Mouse (Mus musculus): ENCODE results near the gene Foxk1. TPM values are rescaled to one million over a fixed set of nuclear protein-coding genes. Genes with fewer than 3 reads are reported as not detected.

The Foxk1 gene
- total and polyA plus RNA-seq, 3 experiments = 8.2 to 20.2 TPM; not detected in 1

DNA sequence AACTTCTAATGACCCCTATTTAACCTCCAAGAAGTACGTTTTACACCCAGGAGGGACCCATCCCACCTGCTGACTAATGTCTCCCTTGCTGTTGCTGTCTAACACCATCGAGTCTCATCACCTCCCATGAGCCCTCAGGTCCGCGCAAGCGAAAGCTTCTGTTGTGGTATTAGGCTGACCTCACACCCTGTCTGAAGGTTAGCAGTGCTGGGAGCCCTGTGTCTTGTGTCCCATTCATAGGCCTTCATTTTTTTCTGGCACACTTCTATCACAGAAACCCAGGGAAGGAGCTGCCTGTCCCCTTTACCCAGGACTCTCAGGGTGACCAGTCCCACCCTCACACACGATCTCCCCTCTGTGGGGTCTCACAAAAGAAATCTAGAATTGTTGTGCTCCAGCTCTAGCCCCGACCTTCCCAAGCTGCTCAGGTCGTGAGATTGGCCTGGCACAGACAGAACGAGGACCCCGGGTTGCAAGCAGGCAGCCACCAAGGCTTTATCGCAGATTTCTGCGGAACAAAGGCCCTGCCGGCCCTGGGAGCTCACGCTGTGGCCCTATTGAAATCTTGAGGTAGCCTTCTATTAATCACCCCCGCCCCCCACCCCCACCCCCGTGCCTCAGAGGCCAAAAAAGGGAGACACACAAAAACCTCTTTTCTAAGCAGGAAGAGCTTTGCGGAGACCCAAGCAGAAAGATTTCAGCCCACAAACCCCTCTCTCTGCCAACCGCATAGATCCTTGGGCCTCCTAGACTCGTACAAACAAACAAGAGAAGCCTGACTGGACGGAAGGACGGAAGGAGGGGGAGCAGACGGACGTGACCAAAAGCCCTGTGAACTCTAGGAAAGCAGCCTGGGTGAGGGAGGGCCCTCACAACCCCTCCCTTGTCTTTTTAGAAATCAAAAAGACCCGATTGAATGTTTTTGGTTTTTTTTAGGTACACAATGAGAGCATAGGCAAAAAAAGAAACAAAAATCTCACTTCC, 29.8 kb upstream of the Foxk1 start:
- no peak overlapping the region for H3K27ac ChIP-seq (ENCODE audit: control insufficient read depth, low read depth, low read length)
- no peak for DNase-seq (ENCODE audit: low read depth, low spot score)
- no peak overlapping the region for H3K4me3 ChIP-seq (ENCODE audit: control insufficient read depth in 1 of 2, insufficient read depth in 1 of 2, low read depth in 2 of 2, low read length in 2 of 2)

DNA sequence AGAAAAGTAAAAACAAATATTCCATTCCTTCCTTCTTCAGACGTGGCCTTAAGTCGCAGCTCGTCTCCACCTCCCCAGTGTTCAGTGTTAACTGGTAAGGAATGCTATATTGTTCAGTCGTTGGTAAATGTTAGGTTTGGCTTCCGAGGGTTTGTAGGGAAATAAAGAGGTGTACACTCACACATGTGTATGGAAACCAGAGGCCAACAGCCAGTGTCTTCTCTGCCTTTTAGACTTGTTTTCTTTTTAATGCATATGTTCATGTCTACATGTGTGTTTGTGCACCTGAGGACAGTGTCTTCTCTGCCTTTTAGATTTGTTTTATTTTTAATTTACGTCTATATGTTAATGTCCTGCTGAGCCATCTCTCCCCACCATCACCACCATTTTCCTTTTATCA, 29.1 kb upstream of the Foxk1 start:
- H3K27ac ChIP-seq (ENCODE audit: control insufficient read depth, low read depth, low read length) = no peak overlapping the region
- H3K4me1 ChIP-seq (ENCODE audit: control insufficient read depth in 1 of 2, insufficient read depth in 2 of 2, low read length in 2 of 2) = peaks cover 0 to 14% of the 10 kb centered on the region in 2 experiments; a peak in 3 of 4 replicates
- no peak overlapping the region for H3K9ac ChIP-seq (ENCODE audit: control insufficient read depth, low read depth, low read length, poor library complexity, severe bottlenecking)
- H3K27me3 ChIP-seq (ENCODE audit: control insufficient read depth in 1 of 2, insufficient read depth in 2 of 2, low read length in 2 of 2) = no peaks in the 10 kb centered on the region
- H3K36me3 ChIP-seq (ENCODE audit: control insufficient read depth in 1 of 2, insufficient read depth in 2 of 2, low read length in 2 of 2) = peaks cover 0 to 9% of the 10 kb centered on the region in 2 experiments; a peak in 2 of 4 replicates
- DNase-seq (ENCODE audit: low read depth, low spot score) = no peak
- peaks cover 3% of the 10 kb centered on the region for H3K79me2 ChIP-seq (ENCODE audit: control insufficient read depth, insufficient read depth, low read length, poor library complexity)
- H3K4me3 ChIP-seq (ENCODE audit: control insufficient read depth in 1 of 2, insufficient read depth in 1 of 2, low read depth in 2 of 2, low read length in 2 of 2) = no peak overlapping the region
- TF ChIP-seq MAZ (IDR thresholded peaks at IDR 0.05; ENCODE audit: low read depth, low read length) (no peak), UBTF (IDR thresholded peaks at IDR 0.05; ENCODE audit: borderline replicate concordance, insufficient read depth, low read depth, low read length) (no peak), KAT2A (conservative IDR thresholded peaks at IDR 0.05; ENCODE audit: low read depth, low read length) (no peak), POLR2A (IDR thresholded peaks at IDR 0.05; ENCODE audit: control insufficient read depth in 1 of 2, insufficient read depth in 1 of 2, low read depth in 1 of 2, low read length in 2 of 2, poor library complexity in 1 of 2) (no peak), ZKSCAN1 (IDR thresholded peaks at IDR 0.05; ENCODE audit: low read depth, low read length) (no peak), MYB (IDR thresholded peaks at IDR 0.05; ENCODE audit: low read depth, low read length) (no peak), RAD21 (IDR thresholded peaks at IDR 0.05; ENCODE audit: low read depth, low read length) (no peak), ZNF384 (IDR thresholded peaks at IDR 0.05; ENCODE audit: low read depth, low read length) (no peak), ZMIZ1 (IDR thresholded peaks at IDR 0.05; ENCODE audit: low read depth, low read length) (no peak), MAX (IDR thresholded peaks at IDR 0.05; ENCODE audit: low read length) (no peak), ELF1 (IDR thresholded peaks at IDR 0.05; ENCODE audit: low read depth, low read length) (no peak), MYC (IDR thresholded peaks at IDR 0.05; ENCODE audit: low read depth, low read length) (no peak), HCFC1 (IDR thresholded peaks at IDR 0.05; ENCODE audit: low read depth, low read length) (no peak), POLR2AphosphoS5 (IDR thresholded peaks at IDR 0.05; ENCODE audit: borderline replicate concordance, low read depth, low read length) (no peak)
- H3K9me3 ChIP-seq (replicated peaks; ENCODE audit: insufficient read depth, low read length) = no peaks in the 10 kb centered on the region

More for the DNA sequence above, 29.8 kb upstream of the Foxk1 start:
- Histone ChIP-seq H3K4me1 (ENCODE audit: control insufficient read depth in 1 of 2, insufficient read depth in 2 of 2, low read length in 2 of 2) (peaks cover 0 to 17% of the 10 kb centered on the region in 2 experiments), H3K79me2 (ENCODE audit: control insufficient read depth, insufficient read depth, low read length, poor library complexity) (peaks cover 3% of the 10 kb centered on the region), H3K36me3 (ENCODE audit: control insufficient read depth in 1 of 2, insufficient read depth in 2 of 2, low read length in 2 of 2) (peaks cover 0 to 9% of the 10 kb centered on the region in 2 experiments; a peak in 2 of 4 replicates), H3K27me3 (ENCODE audit: control insufficient read depth in 1 of 2, insufficient read depth in 2 of 2, low read length in 2 of 2) (no peaks in the 10 kb centered on the region), H3K9ac (ENCODE audit: control insufficient read depth, low read depth, low read length, poor library complexity, severe bottlenecking) (no peak overlapping the region), H3K9me3 (replicated peaks; ENCODE audit: insufficient read depth, low read length) (no peaks in the 10 kb centered on the region)
- TF ChIP-seq ELF1 (IDR thresholded peaks at IDR 0.05; ENCODE audit: low read depth, low read length) (no peak), CTCF (IDR thresholded peaks at IDR 0.05 in 2 of 3, conservative IDR thresholded peaks at IDR 0.05 in 1 of 3; ENCODE audit: control insufficient read depth in 1 of 3, insufficient read depth in 1 of 3, low read depth in 2 of 3, low read length in 3 of 3, poor library complexity in 1 of 3, severe bottlenecking in 1 of 3) (no peak), GABPA (IDR thresholded peaks at IDR 0.05; ENCODE audit: low read depth, low read length) (no peak), POLR2AphosphoS2 (IDR thresholded peaks at IDR 0.05; ENCODE audit: low read length) (no peak), TCF12 (IDR thresholded peaks at IDR 0.05; ENCODE audit: low read depth, low read length) (no peak), POLR2A (IDR thresholded peaks at IDR 0.05; ENCODE audit: control insufficient read depth in 1 of 2, insufficient read depth in 1 of 2, low read depth in 1 of 2, low read length in 2 of 2, poor library complexity in 1 of 2) (no peak), TBP (IDR thresholded peaks at IDR 0.05; ENCODE audit: low read depth, low read length) (no peak), BHLHE40 (IDR thresholded peaks at IDR 0.05; ENCODE audit: borderline replicate concordance, low read depth, low read length) (no peak), NRF1 (IDR thresholded peaks at IDR 0.05; ENCODE audit: insufficient read depth, low read depth, low read length, poor library complexity, severe bottlenecking) (no peak), MXI1 (IDR thresholded peaks at IDR 0.05; ENCODE audit: low read depth, low read length) (no peak)

Data from MEL (cell line).